Mouse (Mus musculus) regulatory T cell (primary cell): ENCODE data around the gene Glt1d1.

Experiments
- in situ Hi-C: fragments of 300-600 bp; cut with MboI, MseI; formaldehyde crosslinking; loops from one replicate; pipeline ENCODE4 v1.15.1; 2025; ENCODE audit warnings: high pct_unique_total_duplicates

Glt1d1 gene

DNA sequence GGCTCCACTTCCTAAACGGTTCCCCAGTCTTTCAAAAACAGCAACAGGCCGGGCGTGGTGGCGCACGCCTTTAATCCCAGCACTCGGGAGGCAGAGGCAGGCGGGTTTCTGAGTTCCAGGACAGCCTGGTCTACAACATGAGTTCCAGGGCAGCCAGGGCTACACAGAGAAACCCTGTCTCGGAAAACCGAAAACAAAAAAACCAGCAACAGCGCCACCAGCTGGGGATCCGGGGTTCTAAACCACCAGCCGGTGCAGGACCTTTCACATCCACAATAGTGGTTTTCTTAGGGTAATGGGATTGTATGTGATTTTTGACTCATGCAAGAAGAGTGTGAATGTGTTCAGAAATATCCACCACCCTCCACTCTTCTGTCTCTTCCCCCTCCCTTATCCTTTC is 4.8 kb upstream of the Glt1d1 start:
- in situ Hi-C loops = no loop called here

DNA sequence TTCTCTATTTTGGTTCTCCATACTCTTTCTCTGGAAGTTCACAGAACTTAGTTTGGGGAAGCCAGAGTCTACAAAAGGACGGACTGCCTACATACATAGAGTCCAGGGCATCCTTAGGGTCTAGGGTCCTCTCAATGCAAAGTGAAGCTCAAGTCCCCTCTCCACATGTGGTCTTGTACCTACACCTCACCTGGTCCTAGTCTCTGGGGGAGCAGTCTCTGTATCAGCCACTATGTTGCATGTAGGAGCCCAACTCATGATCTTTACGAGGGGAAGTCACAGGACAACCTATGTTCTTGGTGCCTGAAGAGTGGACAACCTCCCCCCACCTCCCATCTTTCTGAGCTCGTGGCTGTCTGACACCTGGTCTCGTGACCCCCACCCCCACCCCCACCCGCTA is 391 bp upstream of the Glt1d1 start:
- in situ Hi-C loops = no loop called here

DNA sequence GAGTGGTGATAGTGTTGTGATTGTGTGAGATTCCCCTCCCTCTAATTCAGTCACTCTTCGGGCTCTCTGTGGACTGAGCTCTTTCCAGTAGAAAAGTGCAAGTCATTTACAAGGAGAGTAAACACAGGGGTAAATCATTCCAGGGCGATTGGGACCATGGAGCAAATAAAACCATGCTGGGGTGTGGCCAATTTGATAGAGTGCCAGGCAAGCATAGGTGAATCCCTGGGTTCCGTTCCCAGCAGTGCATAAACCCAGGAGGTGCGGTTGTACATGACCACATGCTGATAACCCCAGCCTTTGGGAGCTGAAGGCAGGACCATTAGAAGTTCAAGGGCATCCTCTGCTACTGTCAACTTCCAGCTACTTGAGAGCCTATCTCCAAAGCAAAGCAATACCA is 1.1 kb downstream of the Glt1d1 start:
- in situ Hi-C loops = no loop called here

DNA sequence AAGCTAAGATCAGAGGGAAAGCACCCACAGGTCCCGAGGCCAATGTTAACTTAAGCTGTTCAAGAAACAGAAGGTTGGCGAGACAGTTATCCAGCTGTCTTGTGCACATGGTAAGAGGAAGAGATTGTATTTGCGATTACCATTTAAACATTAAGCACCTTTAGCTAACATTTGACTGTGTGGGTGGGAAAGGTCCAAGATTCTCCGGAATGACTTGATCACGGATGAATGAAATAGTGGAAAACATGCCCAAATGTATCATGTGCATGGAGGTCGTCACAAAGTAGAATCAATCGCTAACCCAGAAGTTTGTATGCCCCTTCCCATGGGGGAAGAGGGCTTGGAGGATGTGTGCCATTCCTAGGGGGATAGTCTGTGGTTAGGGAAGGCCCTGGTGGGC is 1.6 kb downstream of the Glt1d1 start:
- in situ Hi-C loops = no loop called here

DNA sequence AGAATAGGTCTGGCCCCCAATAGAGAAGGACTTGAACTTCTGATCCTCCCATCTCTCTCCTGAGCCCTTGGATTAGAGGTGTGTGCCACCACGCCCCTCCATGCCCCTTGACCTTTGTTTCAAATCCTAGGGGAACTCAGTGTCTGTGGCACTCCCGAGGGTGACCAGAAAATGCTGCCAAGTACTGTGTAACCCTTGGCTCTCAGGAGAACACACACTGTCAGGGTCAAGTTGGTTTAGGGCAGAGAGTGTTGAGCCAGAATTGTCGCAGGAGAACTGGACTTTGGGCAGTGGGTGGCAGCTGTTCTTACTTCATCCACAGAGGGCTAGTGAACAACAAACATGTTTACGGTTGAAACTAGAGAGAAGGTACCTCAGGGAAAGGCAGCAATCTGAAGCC is 5.6 kb downstream of the Glt1d1 start:
- in situ Hi-C loops = no loop called here

DNA sequence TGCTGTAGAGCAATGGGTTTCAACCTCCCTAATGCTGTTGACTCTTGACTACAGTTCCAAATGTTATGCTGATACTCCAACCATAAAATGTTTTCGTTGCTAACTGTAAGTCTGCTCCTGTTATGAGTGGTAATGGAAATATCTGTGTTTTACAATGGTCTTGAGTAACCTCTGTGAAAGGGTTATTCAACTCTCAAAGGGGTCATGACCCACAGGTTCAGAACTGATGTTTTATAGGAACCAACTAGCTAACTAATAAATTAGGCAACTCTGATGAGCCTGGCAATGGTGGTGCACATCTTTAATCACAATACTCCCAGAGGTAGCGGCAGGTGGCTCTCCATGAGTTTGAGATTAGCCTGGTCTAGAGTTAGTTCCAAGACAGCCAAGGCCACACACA is 6.1 kb downstream of the Glt1d1 start:
- in situ Hi-C loops = no loop called here

DNA sequence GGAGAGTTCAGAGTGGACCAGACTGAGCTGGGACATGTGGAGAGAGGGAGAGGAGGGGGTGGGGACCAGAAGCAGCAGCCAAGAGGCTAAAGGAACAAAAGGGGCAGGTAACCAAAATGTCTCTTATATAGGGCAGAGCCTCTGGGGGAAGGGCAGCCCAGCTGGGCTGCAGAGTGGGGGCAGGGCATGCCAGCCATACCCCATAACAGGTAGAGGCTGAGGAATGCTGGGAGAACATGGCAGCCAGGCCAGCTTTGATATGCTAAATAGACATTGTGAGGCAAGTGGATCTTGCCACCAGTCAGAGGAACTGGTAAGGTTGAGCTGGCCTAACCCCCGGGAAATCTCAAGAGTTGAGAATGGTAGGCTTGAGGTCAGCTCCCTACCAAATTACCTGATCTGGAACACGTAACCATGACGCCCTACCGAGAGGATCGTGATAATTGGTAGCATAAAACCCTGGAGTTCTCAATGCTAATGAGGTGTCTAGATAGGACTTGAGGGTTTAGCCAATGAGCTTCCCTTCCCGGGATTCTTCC is 7.1 kb downstream of the Glt1d1 start:
- in situ Hi-C loops = no loop called here

DNA sequence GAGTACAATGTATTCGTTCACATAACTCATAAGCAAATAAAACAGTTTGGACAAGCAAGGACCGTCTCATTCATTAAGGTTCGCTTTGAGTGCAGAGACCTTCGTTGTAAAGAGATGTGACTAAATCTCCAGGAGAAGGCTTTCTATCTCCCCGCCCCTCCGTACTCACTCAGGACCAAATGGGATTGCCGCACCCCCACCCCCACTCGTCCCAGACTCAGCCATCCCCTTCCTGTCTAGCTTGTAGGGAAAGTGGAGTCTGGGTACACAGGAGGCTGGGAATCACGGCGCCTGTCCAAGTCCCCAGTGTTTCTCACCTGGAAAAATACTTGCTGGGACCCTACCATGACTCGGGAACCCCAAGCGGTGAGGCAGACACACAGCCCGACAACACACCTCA is 7.6 kb downstream of the Glt1d1 start:
- in situ Hi-C loops = no loop called here

DNA sequence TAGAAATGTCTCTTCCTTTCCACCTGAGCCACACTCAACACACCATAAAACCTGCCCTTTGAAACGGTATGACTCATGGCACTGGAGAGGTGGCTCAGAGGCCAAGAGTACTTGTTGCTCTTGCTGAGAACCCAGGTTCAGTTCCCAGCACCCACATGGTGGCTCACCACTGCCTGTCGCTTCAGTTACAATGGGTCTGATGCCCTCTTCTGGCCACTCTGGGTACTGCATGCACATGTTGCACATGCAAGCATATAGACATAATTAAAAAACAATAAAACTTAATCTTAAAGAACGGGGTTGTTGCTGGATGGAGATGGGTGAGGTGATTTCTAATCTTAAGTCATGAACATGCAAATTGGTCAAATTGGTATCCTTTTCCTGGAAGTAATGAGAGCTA is 8.3 kb downstream of the Glt1d1 start:
- in situ Hi-C loops = no loop called here

DNA sequence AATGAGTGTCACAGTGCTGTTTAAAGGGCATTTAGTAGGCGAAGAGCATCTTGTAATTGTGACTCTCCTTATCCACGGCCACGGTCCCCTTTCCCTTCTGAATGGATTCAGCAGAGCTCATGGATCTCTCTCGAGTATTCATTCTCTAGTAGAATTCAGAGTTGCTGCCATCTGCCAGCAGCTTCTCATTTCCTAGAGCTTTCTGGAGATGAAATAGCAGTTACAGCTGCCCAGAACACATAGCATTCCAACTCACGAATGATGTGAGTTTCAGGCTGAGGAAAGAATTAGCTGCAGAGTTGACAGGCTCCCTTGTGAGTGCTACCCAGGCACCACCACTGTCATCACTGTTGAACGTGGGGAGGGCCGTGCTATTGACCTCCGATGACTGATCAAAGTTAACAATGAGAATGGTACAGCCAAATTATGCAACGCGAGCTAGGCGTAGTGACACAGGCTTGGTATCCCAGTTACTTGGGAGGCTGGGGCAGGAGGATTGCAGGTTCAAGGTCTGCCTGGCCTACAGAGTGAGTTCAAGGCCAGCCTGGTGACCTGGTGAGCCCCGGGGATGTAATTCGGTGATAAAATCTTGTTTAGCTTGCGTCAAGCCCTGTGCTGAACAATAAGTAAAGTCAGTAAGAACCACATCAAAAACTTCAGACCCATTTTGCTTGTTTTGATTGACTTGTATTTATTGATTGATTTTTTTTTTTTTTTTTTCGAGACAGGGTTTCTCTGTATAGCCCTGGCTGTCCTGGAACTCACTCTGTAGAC is 9.3 kb downstream of the Glt1d1 start:
- in situ Hi-C loops = no loop called here

DNA sequence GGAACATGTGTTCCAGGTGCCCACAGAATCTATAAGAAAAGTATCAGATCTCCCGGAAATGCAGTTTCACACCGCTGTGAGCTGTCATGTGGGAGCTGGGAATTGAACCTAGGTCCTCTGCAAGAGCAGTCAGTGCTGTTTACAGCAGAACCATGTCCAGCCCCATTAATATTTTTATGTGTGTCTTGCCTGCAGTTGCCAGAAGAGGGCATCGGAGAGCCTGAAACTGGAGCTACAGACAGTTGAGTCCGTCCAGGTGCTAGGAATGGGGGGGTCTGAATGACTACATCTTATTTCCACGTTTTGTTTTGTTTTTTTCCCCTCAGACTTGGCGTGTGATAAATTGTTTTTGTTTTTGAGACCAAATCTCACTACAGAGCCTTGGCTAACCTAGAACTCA is 16.0 kb downstream of the Glt1d1 start:
- in situ Hi-C loops = no loop called here

DNA sequence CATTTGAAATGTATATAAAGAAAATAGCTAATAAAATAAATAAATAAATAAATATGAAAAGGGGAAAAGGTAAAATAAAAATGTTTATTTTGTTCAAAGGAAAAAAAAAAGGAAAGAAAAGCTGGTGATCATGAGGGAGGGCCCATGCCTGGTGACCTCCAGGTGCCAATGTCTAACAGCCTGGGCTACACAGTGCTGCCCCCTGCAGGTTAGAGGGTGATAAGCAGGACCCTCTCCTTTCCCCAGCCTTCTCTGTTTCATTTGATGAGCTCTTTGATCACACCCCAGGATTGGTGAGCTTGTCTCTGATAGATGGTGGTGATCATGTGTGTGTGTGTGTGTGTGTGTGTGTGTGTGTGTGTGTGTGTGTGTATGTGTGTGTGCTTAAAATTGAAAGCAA is 17.0 kb downstream of the Glt1d1 start:
- in situ Hi-C loops = no loop called here

DNA sequence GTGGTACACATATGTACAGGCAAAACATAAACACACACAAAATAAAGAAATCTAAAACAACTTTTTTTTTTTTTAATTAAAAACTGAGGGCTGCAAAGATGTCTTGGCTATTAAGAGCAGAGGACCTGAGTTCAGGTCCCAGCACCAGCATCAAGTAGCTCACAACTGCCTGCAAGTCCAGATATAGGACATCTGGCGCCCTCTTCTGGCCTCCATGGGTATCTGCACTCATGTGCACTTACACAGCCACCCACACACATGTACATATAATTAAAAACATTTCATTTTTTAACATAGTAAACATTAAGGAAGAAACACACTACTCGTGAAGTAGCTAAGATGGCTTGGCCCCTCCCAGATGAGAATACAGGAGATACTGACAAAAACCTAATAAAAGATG is 26.2 kb downstream of the Glt1d1 start:
- in situ Hi-C loops = no loop called here

DNA sequence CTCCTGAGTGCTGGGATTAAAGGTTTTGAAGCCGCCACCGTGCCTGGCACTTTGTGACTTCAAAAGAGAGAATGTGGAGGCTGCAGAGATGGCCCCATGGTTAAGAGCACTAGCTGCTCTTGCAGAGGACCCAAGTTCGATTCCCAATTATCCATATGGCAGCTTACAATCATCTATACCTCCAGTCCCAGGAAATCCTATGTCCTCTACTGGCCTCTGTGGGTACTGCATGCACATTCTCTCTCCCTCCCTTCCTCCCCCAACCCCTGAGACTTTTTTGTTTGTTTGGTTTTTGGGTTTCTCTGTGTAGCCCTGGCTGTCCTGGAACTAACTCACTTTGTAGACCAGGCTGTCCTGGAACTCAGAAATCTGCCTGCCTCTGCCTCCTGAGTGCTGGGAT is 27.2 kb downstream of the Glt1d1 start:
- in situ Hi-C loops = no loop called here

DNA sequence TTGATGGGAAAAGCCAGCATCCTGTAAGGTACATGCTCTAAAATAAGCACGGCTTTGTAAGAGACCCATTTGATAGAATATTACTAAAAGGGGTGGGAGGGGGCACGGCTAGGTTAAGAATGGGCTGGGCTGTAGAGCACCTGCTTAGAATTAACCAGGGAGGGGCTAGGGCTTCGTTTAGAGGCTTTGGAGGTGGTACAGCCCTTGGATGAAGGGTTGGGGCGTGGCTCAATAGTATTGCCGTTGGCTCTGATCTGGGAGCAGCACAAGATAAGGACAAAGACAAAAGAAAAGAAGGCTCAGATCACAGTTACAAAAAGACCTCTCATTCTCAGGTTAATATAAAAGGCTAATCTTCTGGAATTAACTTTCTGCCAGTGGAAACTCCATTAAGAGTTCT is 28.2 kb downstream of the Glt1d1 start:
- in situ Hi-C loops = no loop called here

DNA sequence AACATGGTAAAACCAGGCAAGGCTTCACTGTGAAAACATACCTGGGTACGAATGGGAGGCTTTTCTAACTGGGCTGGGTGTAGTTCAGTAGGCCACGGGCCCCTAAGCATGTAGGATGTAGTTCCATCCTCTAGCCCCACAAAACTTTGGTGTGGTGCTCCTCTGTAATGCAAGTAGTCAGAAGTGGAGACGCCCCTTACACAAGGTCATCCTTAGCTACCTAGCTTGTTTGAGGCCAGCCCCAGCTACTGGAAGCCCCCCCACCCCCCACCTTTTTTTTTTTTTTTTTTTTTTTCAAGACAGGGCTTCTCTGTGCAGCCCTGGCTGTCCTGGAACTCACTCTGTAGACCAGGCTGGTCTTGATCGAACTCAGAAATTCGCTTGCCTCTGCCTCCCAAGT is 28.9 kb downstream of the Glt1d1 start:
- in situ Hi-C loops = no loop called here

DNA sequence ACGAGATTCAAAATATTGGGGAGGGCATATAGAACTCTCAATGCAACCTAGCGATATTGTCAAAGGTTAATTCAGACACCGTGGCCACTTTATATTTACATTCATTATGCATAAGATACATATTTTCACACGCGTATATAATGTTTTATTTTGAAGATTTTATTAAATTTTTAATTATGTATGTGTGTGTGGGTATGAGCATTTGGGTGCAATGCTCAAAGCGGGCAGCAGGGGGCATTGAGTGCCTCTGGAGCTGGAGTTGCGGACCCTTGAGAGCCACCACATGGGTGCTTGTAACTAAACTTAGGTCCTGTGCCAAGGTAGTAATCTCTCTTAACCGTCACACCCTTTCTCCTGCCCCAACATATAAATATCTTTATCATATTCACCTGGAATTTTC is 41.9 kb downstream of the Glt1d1 start:
- in situ Hi-C loops = no loop called here

DNA sequence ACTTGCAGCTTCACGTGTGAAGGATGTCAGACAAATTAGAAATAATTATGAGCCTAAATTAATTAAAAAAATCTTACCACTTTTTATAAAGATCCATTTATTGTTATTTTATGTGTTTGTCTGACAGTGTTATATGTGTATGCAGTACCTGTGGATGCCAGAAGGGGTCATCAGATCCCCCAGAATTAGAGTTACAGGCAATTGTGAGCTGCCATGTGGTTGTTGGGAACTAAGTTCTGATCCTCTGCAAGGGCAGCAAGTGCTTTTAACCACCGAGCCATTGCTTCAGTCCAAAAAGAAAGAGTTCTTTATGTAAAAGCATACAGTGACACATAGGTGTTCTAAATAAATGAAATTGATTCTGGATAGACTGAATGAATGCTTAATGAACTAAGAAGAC is 45.5 kb downstream of the Glt1d1 start:
- in situ Hi-C loops = no loop called here

DNA sequence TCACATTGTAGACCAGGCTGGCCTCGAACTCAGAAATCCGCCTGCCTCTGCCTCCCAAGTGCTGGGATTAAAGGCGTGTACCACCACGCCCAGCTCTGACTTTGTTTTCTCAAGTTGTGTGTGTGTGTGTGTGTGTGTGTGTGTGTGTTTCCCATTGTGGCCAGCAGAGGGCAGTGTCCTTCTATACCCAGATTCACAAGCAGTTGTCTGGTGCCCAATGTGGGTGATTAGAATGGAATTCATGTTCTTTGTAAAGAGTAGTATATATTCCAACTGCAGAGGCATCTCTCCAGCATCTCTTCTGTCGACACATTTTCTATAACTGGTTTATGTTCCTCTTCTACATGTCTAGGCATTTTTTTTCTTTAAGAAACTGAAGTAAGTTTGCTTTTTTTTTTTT is 46.4 kb downstream of the Glt1d1 start:
- in situ Hi-C loops = no loop called here

DNA sequence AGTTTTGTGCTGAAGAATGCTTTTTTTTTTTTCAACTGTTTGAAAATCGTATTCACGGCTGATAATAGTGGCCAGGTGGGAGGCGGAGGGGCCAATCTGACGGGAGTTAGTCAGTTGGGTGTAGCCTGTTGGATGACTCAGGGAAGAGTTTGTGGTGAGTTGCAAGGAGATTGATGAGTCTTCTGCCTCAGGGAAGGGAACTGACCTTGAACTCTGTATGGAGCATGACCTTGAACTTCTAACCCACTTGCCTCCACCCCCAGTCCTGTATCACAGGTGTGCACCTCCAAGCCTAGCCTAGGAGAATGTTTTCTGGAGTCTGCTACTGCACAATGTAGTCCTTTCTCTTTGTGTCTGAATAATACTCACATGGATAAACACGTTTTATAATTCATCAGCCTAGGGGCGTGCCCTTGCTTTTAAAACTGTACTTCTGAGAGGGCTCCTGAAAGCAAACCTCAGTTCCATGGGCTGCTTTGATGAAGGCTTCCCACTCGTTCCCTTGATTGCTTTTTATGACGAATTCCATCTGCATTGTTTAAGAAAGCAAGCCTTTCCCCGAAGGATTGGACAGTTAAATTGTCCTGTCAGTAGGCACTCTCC is 56.6 kb downstream of the Glt1d1 start:
- in situ Hi-C loops = no loop called here

DNA sequence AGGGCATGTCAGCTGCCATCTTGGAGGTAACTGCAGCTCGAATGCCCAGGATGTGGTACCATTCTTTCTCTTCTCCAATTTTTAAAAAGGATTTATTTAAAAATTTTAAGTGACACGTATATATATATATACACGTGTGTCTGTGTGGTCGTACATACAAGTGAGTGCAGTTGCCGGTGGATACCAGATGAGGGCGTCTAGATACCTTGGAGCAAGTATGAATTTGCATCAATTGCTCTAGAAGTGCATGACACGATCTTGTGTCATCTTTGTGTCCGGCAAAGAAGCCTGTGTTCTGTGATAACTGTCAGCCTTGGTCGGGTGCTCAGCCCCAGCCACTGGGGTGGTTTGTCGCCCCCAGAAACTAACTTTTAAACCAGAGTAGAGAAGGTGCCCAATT is 59.0 kb downstream of the Glt1d1 start:
- in situ Hi-C loops = no loop called here

DNA sequence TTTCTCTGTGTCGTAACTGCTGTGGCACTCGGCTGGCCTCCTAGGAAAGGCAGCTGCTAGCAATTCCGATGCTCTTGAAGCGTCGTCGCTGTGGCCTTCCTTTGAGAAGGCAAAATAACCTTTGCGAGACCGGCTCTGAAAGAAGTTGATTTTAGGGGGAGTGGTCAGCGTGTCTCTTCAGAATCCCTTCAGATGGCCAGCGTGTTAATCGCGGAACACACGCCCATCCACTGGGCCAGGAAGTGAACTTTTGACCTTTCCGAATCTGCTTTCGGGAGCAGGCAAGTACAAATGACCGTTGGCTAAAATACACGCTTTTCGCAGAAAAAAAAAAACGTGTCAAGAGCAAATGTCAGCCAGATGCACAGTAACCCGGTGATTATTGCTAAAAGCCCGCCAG is 59.5 kb downstream of the Glt1d1 start:
- in situ Hi-C loops = no loop called here

DNA sequence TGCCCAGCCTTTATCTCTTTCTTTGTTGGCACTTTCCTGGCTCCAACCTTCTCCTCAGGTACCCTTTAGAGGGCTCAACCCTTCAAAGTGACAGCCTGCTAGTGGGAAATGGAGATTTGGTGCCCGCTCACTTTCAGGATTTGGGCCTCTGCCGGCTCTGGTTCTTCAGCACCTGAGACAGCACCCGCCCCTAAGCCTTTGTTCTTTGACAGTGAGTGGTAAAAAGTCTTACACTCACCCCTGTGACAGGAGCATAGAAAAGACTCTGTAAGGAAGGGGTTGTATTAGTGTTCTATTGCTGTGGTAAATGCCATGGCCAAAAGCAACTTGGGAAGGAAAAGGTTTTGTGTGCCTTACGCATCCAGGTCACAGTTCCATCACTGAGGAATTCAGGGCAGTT is 63.8 kb downstream of the Glt1d1 start:
- in situ Hi-C loops = no loop called here

DNA sequence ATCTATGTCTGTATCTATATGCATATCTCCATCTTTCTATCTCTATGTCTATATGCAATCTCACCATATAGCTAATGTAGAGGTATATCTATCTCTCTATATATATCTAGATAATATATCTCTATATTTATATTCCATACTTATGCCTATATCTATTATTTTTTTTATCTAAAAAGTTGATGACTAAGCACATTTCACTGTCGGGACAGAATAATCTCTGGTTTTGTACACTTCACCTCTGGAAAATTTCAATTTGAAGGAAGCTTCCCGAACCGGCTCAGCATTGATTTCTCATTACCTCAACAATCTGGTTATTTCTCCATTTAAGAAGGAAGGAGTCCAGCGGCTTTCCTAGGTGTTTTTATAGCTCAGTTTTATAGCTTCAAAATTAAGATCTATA is 64.5 kb downstream of the Glt1d1 start:
- in situ Hi-C loops = no loop called here
